Mouse (Mus musculus) intestine, postnatal 0 days (tissue): ENCODE results near the gene Akap8. TPM values are rescaled to one million over a fixed set of nuclear protein-coding genes. Genes with fewer than 3 reads are reported as not detected.
A peak's percentile ranks its signal among the peaks of the same experiment; 100 is the strongest.

Experiments used
- ATAC-seq: fragments of 200-750 bp; cut with Nextera tagmentation; 2 replicates; pipeline ENCODE4 v1.8.0; 2017; ENCODE audit warnings: mild to moderate bottlenecking, moderate TSS enrichment, moderate library complexity
- H3K27ac ChIP-seq: fragments of 300-500 bp; sonication (generic); 2 replicates; pipeline ENCODE4 v1.5.1; 2014; ENCODE audit warnings: mild to moderate bottlenecking, low read depth, low read length, moderate library complexity
- H3K27me3 ChIP-seq: fragments of 300-500 bp; sonication (generic); replicated peaks from 2 replicates; pipeline ENCODE4 v1.6.1; 2014; ENCODE audit warnings: low read length, mixed read lengths; ENCODE audit not compliant: control insufficient read depth, insufficient read depth
- H3K36me3 ChIP-seq: fragments of 300-500 bp; sonication (generic); 2 replicates; pipeline ENCODE4 v1.6.1; 2014; ENCODE audit warnings: mild to moderate bottlenecking, moderate library complexity; ENCODE audit not compliant: control insufficient read depth, insufficient read depth
- H3K4me1 ChIP-seq: fragments of 300-500 bp; sonication (generic); replicated peaks from 2 replicates; pipeline ENCODE4 v1.6.1; 2014; ENCODE audit warnings: antibody characterized with exemption, low read length, mixed read lengths; ENCODE audit not compliant: control insufficient read depth, insufficient read depth
- H3K4me2 ChIP-seq: fragments of 300-500 bp; sonication (generic); replicated peaks from 2 replicates; pipeline ENCODE4 v1.6.1; 2014; ENCODE audit warnings: low read depth, mild to moderate bottlenecking, moderate library complexity
- H3K4me3 ChIP-seq: fragments of 300-500 bp; sonication (generic); 2 replicates; pipeline ENCODE4 v1.5.1; 2014; ENCODE audit warnings: low read depth, low read length
- H3K9ac ChIP-seq: fragments of 300-500 bp; sonication (generic); 2 replicates; pipeline ENCODE4 v1.6.1; 2014; ENCODE audit warnings: mild to moderate bottlenecking, low read depth, low read length
- H3K9me3 ChIP-seq: fragments of 300-500 bp; sonication (generic); 2 replicates; pipeline ENCODE4 v1.6.1; 2016; ENCODE audit warnings: mixed run types; ENCODE audit not compliant: control insufficient read depth
- CTCF ChIP-seq: sonication (generic); IDR thresholded peaks from 2 replicates; pipeline ENCODE4 v1.5.1; 2016; ENCODE audit warnings: low read depth, mild to moderate bottlenecking, control low read depth, antibody characterized with exemption, moderate library complexity
- WGBS: fragments of 180-500 bp; shearing (Covaris S2); extraction: QIAGEN DNeasy Blood & Tissue Kit; methylation state at CpG from one replicate; pipeline ENCODE4 v1.1.7; 2014; 5-methylcytosine and 5-hydroxymethylcytosine counted together
- polyA plus RNA-seq: library from polyadenylated mRNA; unstranded; fragments of >200 nt; fragmentation: Nextera tagmentation; extraction: Ambion mirVana; gene quantifications from 2 replicates; pipeline ENCODE4 v1.2.1, GENCODE M21; 2015

Akap8 gene
- polyA plus RNA-seq, 1 experiment from 2014 or later, result 18.3 TPM

GRCm38 (mm10) chr17:32317708-32318107 is 3.3 kb downstream of the Akap8 start:
- H3K4me1 ChIP-seq, result no peaks in the 10 kb centered on the region
- H3K36me3 ChIP-seq, result peaks cover 51% of the 10 kb centered on the region
- ATAC-seq, result no peak
- H3K27me3 ChIP-seq, result no peaks in the 10 kb centered on the region
- H3K9ac ChIP-seq, result no peak overlapping the region
- H3K27ac ChIP-seq, result no peak overlapping the region
- no peaks in the 10 kb centered on the region for H3K9me3 ChIP-seq
- H3K4me3 ChIP-seq, result no peak overlapping the region
- peak; percentile 15; the same call in 1 of the 2 replicates for TF ChIP-seq CTCF
- WGBS, result 77% methylated on average over 3 of the region's 3 CpGs
- no peak overlapping the region for H3K4me2 ChIP-seq

- WGBS, result 89% methylated on average over 8 of the region's 8 CpGs
- Histone ChIP-seq H3K27ac (no peak overlapping the region), H3K27me3 (no peaks in the 10 kb centered on the region), H3K36me3 (peaks cover 58% of the 10 kb centered on the region), H3K9me3 (no peaks in the 10 kb centered on the region), H3K4me2 (no peak overlapping the region), H3K9ac (no peak overlapping the region), H3K4me3 (no peak overlapping the region), H3K4me1 (no peaks in the 10 kb centered on the region)
- TF ChIP-seq CTCF, result no peak
- no peak for ATAC-seq
Observed at GRCm38 (mm10) chr17:32317032-32317431, 4.0 kb downstream of the Akap8 start.

- no peak for TF ChIP-seq CTCF
- 92% methylated on average over 5 of the region's 5 CpGs for WGBS
- H3K36me3 ChIP-seq, result peaks cover 73% of the 10 kb centered on the region
- no peak overlapping the region for H3K4me2 ChIP-seq
- no peaks in the 10 kb centered on the region for H3K4me1 ChIP-seq
- no peak overlapping the region for H3K4me3 ChIP-seq
- no peaks in the 10 kb centered on the region for H3K9me3 ChIP-seq
- H3K27me3 ChIP-seq, result no peaks in the 10 kb centered on the region
- ATAC-seq, result no peak
- no peak overlapping the region for H3K27ac ChIP-seq
- no peak overlapping the region for H3K9ac ChIP-seq
Observed at GRCm38 (mm10) chr17:32315560-32315959, 5.5 kb downstream of the Akap8 start.

- WGBS, result 72% methylated on average over 5 of the region's 5 CpGs
- ATAC-seq, result no peak
- no peak overlapping the region for H3K9ac ChIP-seq
- no peak overlapping the region for H3K4me2 ChIP-seq
- no peaks in the 10 kb centered on the region for H3K27me3 ChIP-seq
- no peaks in the 10 kb centered on the region for H3K9me3 ChIP-seq
- TF ChIP-seq CTCF, result no peak
- H3K4me3 ChIP-seq, result no peak overlapping the region
- H3K27ac ChIP-seq, result no peak overlapping the region
- H3K4me1 ChIP-seq, result no peaks in the 10 kb centered on the region
- H3K36me3 ChIP-seq, result peaks cover 89% of the 10 kb centered on the region
Observed at GRCm38 (mm10) chr17:32313892-32314291, 7.1 kb downstream of the Akap8 start.

- peaks cover 99% of the 10 kb centered on the region for H3K36me3 ChIP-seq
- H3K9ac ChIP-seq, result no peak overlapping the region
- no peaks in the 10 kb centered on the region for H3K9me3 ChIP-seq
- 94% methylated on average over 8 of the region's 8 CpGs for WGBS
- ATAC-seq, result no peak
- H3K27me3 ChIP-seq, result no peaks in the 10 kb centered on the region
- H3K4me2 ChIP-seq, result no peak overlapping the region
- no peak overlapping the region for H3K27ac ChIP-seq
- no peaks in the 10 kb centered on the region for H3K4me1 ChIP-seq
- TF ChIP-seq CTCF, result no peak
- no peak overlapping the region for H3K4me3 ChIP-seq
Observed at GRCm38 (mm10) chr17:32312801-32313200, 8.2 kb downstream of the Akap8 start.

- no peak overlapping the region for H3K9ac ChIP-seq
- WGBS, result 73% methylated on average over 4 of the region's 4 CpGs
- no peak overlapping the region for H3K4me2 ChIP-seq
- H3K27me3 ChIP-seq, result no peaks in the 10 kb centered on the region
- no peak for ATAC-seq
- no peaks in the 10 kb centered on the region for H3K9me3 ChIP-seq
- no peak overlapping the region for H3K27ac ChIP-seq
- no peak overlapping the region for H3K4me3 ChIP-seq
- no peaks in the 10 kb centered on the region for H3K4me1 ChIP-seq
- H3K36me3 ChIP-seq, result peaks cover 90% of the 10 kb centered on the region
- TF ChIP-seq CTCF, result no peak
Observed at GRCm38 (mm10) chr17:32307963-32308362, 13.1 kb downstream of the Akap8 start.

GRCm38 (mm10) chr17:32298125-32298524 is 22.9 kb downstream of the Akap8 start:
- H3K36me3 ChIP-seq, result no peaks in the 10 kb centered on the region
- H3K4me2 ChIP-seq, result no peak overlapping the region
- no peaks in the 10 kb centered on the region for H3K9me3 ChIP-seq
- ATAC-seq, result no peak
- H3K9ac ChIP-seq, result no peak overlapping the region
- H3K27me3 ChIP-seq, result no peaks in the 10 kb centered on the region
- no peak overlapping the region for H3K27ac ChIP-seq
- H3K4me1 ChIP-seq, result no peaks in the 10 kb centered on the region
- H3K4me3 ChIP-seq, result no peak overlapping the region
- TF ChIP-seq CTCF, result peak; percentile 28
- 81% methylated on average over 1 of the region's 1 CpGs for WGBS
